Mouse (Mus musculus): ENCODE measurements around the gene Pnma1.

Gene Pnma1

GRCm38 (mm10) chr12:84178652-84179445, 30.6 kb upstream of the Pnma1 start:
- no peak for DNase-seq (ENCODE audit: low read depth, low spot score)

- DNase-seq (ENCODE audit: low read depth, low spot score), result no peak
Measured at GRCm38 (mm10) chr12:84178052-84178451, 29.8 kb upstream of the Pnma1 start.

- DNase-seq (ENCODE audit: low read depth, low spot score), result no peak
Measured at GRCm38 (mm10) chr12:84176886-84177765, 28.8 kb upstream of the Pnma1 start.

- no peak for DNase-seq (ENCODE audit: low read depth, low spot score)
Measured at GRCm38 (mm10) chr12:84176126-84176769, 28.0 kb upstream of the Pnma1 start.

GRCm38 (mm10) chr12:84175659-84176061, 27.4 kb upstream of the Pnma1 start:
- DNase-seq (ENCODE audit: low read depth, low spot score), result peak; percentile 85

- DNase-seq (ENCODE audit: low read depth, low spot score), result peak; percentile 75
Measured at GRCm38 (mm10) chr12:84174871-84175270, 26.6 kb upstream of the Pnma1 start.

GRCm38 (mm10) chr12:84174190-84174811, 26.0 kb upstream of the Pnma1 start:
- peak; percentile 57 for DNase-seq (ENCODE audit: low read depth, low spot score)

- no peak for DNase-seq (ENCODE audit: low read depth, low spot score)
Measured at GRCm38 (mm10) chr12:84173309-84173915, 25.1 kb upstream of the Pnma1 start.

GRCm38 (mm10) chr12:84172862-84173261, 24.6 kb upstream of the Pnma1 start:
- no peak for DNase-seq (ENCODE audit: low read depth, low spot score)

GRCm38 (mm10) chr12:84172216-84172615, 23.9 kb upstream of the Pnma1 start:
- no peak for DNase-seq (ENCODE audit: low read depth, low spot score)

- no peak for DNase-seq (ENCODE audit: low read depth, low spot score)
Measured at GRCm38 (mm10) chr12:84170610-84171009, 22.3 kb upstream of the Pnma1 start.

- DNase-seq (ENCODE audit: low read depth, low spot score), result peak; percentile 63
Measured at GRCm38 (mm10) chr12:84165631-84166373, 17.5 kb upstream of the Pnma1 start.

GRCm38 (mm10) chr12:84163586-84164110, 15.4 kb upstream of the Pnma1 start:
- DNase-seq (ENCODE audit: low read depth, low spot score), result no peak

GRCm38 (mm10) chr12:84163133-84163532, 14.8 kb upstream of the Pnma1 start:
- no peak for DNase-seq (ENCODE audit: low read depth, low spot score)

GRCm38 (mm10) chr12:84161616-84162433, 13.5 kb upstream of the Pnma1 start:
- DNase-seq (ENCODE audit: low read depth, low spot score), result peak; percentile 40

GRCm38 (mm10) chr12:84161116-84161515, 12.8 kb upstream of the Pnma1 start:
- no peak for DNase-seq (ENCODE audit: low read depth, low spot score)

- DNase-seq (ENCODE audit: low read depth, low spot score), result no peak
Measured at GRCm38 (mm10) chr12:84160491-84160890, 12.2 kb upstream of the Pnma1 start.

GRCm38 (mm10) chr12:84158156-84158555, 9.9 kb upstream of the Pnma1 start:
- no peak for DNase-seq (ENCODE audit: low read depth, low spot score)

GRCm38 (mm10) chr12:84156210-84156609, 7.9 kb upstream of the Pnma1 start:
- no peak for DNase-seq (ENCODE audit: low read depth, low spot score)

All from skeletal muscle tissue, adult 2 months (tissue).